Mouse (Mus musculus) frontal cortex, adult 2 months (tissue): ENCODE measurements around the gene Igsf9. TPM values are rescaled to one million over a fixed set of nuclear protein-coding genes. Genes with fewer than 3 reads are reported as not detected.

Experiments
- DNase-seq, 2 experiments: peaks; one replicate each; pipeline ENCODE4 v3.0.0; 2022; ENCODE audit warnings: low spot score in 1 of 2; ENCODE audit errors: extremely low spot score in 1 of 2
- polyA plus RNA-seq: library from polyadenylated mRNA; depleted of rRNA; stranded (reverse); fragments of >200 nt; gene quantifications from 2 replicates; pipeline ENCODE4 v1.2.3, GENCODE M21; 2012

Igsf9 gene
- polyA plus RNA-seq, 1 experiment = 13.3 TPM

DNA sequence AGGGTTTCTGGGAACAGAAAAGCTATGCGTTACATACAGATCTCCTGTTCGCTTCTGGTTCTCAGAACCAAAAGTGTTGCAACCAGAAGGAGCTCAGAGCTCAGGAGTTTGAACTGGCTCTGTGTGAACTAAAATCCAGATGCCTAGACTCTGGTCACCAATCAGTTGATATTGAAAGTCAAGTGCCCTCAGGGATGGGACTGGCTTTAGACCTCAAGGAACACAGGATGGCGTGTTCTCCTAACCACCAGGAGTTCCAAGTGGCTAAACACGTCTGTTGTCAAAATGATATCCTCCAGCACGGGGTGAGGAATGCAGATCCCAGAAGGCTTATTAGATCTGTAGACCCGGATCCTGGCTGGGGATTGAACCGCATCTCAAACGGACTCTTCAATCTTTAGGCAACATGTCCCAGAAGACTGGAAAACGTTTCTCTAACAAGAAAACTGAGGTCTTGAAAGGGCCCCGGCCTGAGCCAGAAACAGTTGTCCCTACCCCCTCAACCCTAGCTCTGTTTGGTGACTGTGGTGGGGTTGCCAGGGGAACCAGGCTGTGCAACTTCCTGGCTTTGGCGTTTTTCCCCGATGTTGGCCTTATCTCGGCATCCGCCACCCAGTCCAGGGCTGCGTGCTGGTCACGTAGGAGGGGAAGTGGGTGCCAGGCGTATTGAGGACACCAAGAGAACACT, 32.1 kb downstream of the Igsf9 start:
- DNase-seq = peak in 1 of 2 experiments; percentile 25

GRCm38 (mm10) chr1:172514213-172514529, 32.6 kb downstream of the Igsf9 start:
- DNase-seq = no peak

DNA sequence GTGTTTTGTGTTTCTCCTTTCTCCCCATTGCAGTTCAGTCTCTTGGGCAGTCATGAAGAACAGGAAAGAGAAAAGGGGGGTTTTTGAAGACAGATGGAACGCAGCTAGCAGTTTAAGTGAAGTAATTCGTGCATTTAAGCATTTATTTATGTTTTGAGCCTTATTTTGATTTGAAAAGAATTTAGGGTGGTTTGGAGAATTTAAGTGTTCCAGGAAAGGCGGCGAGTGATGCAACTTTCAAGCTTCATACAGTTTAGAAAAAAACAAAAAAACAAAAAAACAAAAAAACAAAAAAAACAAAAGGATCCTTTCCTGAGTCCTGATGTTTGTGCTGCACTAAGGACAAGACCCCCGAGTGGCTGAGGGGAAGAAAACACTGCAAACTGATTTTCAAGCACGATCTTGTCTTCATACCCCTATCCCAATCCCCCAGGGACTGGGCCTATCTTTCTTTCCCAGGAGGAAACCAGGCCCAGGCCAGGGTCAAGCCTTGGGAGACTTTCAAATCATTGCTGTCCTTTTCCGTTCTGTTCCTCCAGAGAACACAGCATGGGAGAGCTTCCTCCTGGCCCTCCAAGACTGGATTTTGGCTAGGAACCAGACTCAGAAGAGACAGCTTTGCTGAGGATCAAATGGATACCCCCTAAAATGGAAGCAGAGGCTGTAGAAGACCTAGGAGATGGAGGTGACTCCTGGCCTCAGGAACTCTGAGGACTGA, 33.1 kb downstream of the Igsf9 start:
- DNase-seq = no peak

- no peak for DNase-seq
Observed at GRCm38 (mm10) chr1:172515396-172515795, 33.8 kb downstream of the Igsf9 start.

DNA sequence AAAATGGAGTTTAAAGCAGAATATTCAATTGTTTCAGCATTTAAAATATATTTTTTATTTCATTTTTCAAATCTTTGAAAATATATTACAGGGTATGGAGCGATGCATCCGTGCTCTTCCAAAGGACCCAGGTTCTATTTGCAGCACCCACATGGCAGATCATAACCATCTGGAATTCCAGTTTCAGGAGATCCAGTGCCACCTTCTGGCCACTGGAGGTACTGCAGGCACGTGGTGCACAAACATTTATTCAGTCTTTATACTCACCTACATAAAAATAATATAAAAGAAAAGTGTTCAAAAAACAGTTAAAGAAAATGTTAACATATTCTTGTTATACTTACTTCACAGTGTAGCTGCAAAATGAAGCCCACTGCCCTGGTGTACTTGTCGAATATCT, 36.4 kb downstream of the Igsf9 start:
- no peak for DNase-seq

- no peak for DNase-seq
Observed at GRCm38 (mm10) chr1:172519644-172520043, 38.1 kb downstream of the Igsf9 start.

GRCm38 (mm10) chr1:172520576-172521440, 39.2 kb downstream of the Igsf9 start, which contains the start of gene Cfap45:
Cfap45 (plus strand) TSS chr1:172520801.
- DNase-seq = peak; percentile 73 to 84

DNA sequence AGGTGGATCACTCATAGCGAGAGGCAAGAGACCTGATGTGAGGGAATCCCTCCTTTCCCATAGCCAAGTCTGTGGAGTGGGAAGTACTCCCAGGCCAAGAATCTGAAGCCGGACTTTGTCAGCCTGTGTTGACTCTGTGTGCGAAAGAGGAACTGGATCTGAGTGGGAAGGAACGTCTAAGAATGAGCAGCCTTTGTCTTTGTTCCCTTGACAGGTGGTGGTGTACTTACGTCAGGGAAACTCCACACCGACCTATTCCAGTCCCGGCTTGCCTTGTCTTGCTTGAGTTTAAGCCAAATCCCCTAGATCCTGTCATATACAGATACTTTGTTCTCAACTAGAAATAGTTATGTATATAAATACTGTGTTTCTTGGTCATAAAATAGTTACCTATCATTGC, 40.9 kb downstream of the Igsf9 start:
- DNase-seq = no peak

- no peak for DNase-seq
Observed at GRCm38 (mm10) chr1:172523699-172524101, 42.1 kb downstream of the Igsf9 start.

DNA sequence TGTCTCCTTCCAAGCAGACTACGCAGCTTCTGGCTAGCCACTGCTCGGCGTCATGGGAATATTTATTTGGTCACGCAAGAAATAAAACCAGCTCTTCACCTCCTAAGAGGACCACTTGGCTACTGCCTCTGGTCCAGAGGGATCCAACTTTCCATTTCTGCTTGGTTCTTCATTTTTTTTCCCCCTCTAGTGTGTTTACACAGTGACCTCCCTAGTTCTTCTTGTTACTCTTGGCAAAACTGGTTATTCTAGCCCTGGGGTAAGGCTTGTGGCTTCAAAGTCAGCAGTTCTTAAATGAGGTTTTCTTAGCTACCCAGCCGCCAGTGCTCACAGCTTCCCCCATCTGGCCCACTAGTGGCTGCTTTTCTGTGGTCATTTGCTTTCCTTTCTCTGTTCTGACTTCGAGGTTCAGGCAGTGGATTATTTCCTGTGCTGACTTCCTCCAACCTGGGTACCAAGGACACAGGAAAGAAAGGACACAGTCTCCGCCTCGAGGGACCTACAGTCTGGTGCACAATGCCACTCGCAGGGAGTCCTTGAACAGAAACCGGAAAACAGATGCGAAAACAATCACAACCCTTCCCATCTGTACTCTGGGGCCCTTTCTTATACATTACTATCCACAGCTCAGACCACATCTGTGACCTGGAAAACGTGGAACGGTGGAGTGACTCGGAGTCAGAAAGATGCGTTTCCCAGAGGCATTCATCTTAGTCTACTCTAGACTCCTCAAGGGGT, 43.6 kb downstream of the Igsf9 start:
- no peak for DNase-seq

DNA sequence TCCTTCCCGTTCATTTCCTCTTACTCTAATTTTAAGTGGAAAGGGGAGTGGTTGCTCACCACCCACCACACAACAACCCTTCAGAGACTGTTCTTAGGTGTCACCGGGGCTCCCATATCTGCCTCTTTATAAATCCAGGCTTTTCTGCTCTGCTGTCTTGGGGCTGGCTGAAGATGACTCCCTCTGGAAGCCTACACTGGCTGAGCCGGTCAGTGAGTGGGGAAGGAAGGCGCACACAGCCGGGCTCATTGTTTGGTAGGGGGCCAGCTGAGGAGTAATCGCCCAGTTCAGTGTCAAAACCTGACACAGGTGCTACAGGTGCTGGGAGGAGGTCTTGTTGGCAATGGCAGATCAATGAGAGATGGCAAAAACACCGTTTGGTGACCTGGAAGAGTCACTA, 44.4 kb downstream of the Igsf9 start:
- no peak for DNase-seq

DNA sequence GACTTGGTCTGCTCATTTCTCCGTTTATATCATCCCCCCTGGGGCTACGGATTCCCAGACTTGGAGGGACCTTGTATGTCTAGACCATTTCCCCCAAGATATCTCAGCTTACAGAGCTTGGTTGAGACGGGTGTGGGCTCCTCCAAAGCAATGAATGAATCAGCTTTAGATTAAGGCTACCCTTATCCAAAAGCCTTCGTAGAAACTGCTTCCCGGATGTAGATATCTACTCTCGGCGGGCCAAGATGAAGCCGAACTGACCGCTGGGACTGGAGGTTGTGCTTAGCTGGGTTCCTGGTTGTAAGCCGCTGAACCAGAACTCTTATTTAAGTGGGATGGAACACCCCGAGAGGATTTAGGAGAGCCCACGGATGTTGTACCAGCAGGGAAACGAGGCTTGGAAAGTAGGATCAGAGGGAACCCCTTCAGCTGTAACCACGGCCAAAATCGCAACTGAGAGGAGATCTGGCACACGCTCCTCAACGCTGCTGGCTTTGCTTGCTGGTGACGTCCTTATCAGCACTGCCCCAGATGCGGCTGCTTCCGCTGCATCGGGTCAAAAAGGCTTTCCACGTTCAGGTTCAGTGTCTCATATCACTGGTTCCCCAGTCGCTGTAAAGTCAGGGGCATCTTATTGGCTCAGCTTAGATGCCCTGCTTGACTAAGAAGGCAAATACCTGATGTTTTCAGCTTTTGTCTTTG, 44.9 kb downstream of the Igsf9 start:
- no peak for DNase-seq

DNA sequence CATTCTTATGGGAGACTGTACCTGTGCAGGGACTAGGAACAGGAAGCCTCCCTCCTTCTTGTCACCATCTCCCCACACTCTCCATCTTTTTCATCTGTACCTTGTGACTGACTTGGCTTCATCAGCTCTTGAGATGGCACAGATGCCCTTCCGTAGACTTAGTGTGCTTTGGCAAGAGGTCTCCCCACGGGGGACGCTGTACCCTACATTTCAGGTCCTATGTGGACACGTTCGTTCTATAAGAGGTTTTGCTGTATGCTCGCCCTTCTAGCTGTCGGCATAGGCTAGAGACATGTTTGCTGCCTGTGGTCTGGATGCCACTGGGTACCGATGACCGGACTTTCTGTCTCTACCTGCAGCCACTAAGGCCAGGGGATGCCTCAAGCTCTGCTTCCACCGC, 45.8 kb downstream of the Igsf9 start:
- no peak for DNase-seq

GRCm38 (mm10) chr1:172528701-172529100, 47.1 kb downstream of the Igsf9 start:
- peak; percentile 63 to 94 for DNase-seq

GRCm38 (mm10) chr1:172530544-172531220, 49.1 kb downstream of the Igsf9 start:
- no peak for DNase-seq

GRCm38 (mm10) chr1:172532551-172532950, 51.0 kb downstream of the Igsf9 start:
- no peak for DNase-seq

DNA sequence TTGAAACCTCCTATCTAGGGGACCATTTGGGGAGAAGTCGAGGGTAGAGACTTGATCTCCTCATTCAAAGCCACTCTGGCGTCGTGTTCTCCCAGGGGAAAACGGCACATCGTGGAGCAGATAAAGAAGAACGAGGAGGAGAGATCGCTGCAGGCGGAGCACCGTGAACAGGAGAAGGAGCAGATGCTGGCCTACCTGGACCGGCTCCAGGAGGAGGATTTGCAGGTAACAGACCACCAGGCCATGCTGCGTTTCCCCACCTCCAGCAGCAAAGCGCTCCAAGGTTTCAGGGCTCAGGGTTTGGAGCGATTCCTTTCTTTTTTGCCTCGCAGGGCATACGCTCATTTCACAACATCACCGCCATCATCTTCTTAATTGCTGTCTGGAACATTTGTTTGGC, 53.5 kb downstream of the Igsf9 start:
- DNase-seq = no peak

- DNase-seq = no peak
Observed at GRCm38 (mm10) chr1:172539827-172540226, 58.2 kb downstream of the Igsf9 start.

GRCm38 (mm10) chr1:172540283-172540820, 58.8 kb downstream of the Igsf9 start:
- DNase-seq = no peak
